Mouse (Mus musculus): ENCODE measurements around the gene Nkd1. TPM values are rescaled to one million over a fixed set of nuclear protein-coding genes. Genes with fewer than 3 reads are reported as not detected.
A peak's percentile ranks its signal among the peaks of the same experiment; 100 is the strongest.

The Nkd1 gene
- polyA plus RNA-seq, 1 experiment from 2014 or later, result 66.4 TPM

DNA sequence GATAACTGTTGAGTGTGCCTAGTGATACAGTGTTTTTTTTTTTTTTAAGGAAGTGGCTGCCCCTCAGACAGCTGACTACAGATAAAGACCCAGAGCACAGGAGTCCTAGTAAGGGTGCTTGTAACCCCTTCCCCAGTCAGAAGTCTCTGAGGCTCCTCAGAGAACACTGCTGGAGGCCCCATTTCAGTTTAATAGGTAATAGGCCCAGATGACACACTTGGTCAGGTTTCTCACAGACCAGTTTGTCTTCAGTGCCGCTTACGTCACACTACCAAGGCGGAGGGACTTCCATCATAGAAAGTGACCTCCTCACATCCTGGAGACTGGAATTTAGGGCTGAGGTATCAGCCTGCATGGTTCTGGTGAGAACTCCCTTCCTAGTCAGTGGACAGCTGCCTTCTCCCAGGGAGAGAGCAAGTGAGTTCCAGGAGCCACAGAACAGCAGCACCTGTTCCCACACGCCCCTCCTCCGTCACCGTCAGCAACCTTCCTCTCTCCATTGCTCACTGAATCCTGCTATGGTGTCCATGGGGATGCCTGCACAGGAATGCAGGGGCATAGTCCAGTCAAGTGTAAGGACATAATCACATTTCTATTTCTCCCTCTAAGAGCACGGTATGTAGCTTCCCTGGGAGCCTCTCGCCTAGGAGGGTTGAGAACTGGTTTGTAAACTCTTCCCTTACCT, 67.2 kb downstream of the Nkd1 start:
- Histone ChIP-seq H3K4me3 (replicated peaks; ENCODE audit: low read depth, low read length) (no peak overlapping the region), H3K27me3 (ENCODE audit: control insufficient read depth, insufficient read depth, low read length) (no peaks in the 10 kb centered on the region), H3K36me3 (ENCODE audit: control insufficient read depth, insufficient read depth, low read length) (peaks cover 45% of the 10 kb centered on the region), H3K9me3 (ENCODE audit: control insufficient read depth, low read length) (no peaks in the 10 kb centered on the region), H3K9ac (replicated peaks; ENCODE audit: low read length) (no peak overlapping the region), H3K4me2 (ENCODE audit: low read length) (no peak overlapping the region), H3K4me1 (ENCODE audit: control insufficient read depth, insufficient read depth, low read length) (no peaks in the 10 kb centered on the region), H3K27ac (replicated peaks; ENCODE audit: low read depth, low read length) (no peak overlapping the region)
- 91% methylated on average over 8 of the region's 8 CpGs for WGBS
- ATAC-seq (ENCODE audit: low FRiP score, low TSS enrichment) (no peak), DNase-seq (no peak)

DNA sequence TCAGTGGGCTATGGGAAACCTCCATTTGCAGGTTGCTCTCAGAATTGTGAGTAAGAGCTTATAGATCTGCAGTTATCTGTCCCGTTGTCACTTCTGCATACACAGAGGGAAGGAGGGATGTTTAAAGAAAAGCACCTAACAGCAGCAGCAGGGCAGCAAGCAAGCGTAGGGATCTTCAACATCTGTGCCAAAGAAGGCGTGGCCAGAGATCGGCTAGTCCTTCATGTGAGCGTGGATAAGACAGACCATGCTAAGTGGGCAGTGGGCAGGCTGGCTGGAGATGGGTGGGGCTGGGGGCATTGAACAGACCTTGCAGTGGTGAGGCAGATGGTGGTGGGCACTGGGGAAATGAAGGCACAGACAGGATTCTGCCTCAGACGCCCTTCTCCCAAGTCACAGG, 69.1 kb downstream of the Nkd1 start:
- no peak for DNase-seq
- H3K27me3 ChIP-seq (ENCODE audit: control insufficient read depth, insufficient read depth, low read length), result no peaks in the 10 kb centered on the region
- WGBS, result 78% methylated on average over 6 of the region's 6 CpGs
- H3K27ac ChIP-seq (replicated peaks; ENCODE audit: low read depth, low read length), result no peak overlapping the region
- no peak overlapping the region for H3K4me2 ChIP-seq (ENCODE audit: low read length)
- H3K4me3 ChIP-seq (replicated peaks; ENCODE audit: low read depth, low read length), result no peak overlapping the region
- no peak for ATAC-seq (ENCODE audit: low FRiP score, low TSS enrichment)
- H3K36me3 ChIP-seq (ENCODE audit: control insufficient read depth, insufficient read depth, low read length), result peaks cover 42% of the 10 kb centered on the region
- no peaks in the 10 kb centered on the region for H3K4me1 ChIP-seq (ENCODE audit: control insufficient read depth, insufficient read depth, low read length)
- no peak overlapping the region for H3K9ac ChIP-seq (replicated peaks; ENCODE audit: low read length)
- no peaks in the 10 kb centered on the region for H3K9me3 ChIP-seq (ENCODE audit: control insufficient read depth, low read length)

DNA sequence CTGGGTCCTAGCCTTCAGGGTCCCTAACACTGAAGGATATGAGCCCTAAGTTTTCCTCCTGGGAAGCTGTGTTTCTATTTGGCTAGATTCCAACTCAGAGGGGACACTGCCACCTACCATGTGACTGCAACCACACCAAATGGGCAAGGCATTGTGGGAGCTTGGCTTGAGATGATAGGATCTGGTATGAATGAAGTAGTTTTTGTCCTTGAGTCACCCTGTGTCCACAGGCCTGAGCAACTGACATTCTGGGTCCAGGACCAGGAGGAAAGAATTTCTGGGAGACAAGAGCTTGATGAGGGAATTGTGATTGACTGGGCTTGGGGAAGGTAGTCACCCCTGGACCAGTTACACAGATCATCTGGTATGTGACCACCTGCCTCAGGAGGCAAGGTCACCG, 72.8 kb downstream of the Nkd1 start:
- Histone ChIP-seq H3K36me3 (ENCODE audit: control insufficient read depth, insufficient read depth, low read length) (peaks cover 31% of the 10 kb centered on the region), H3K9me3 (ENCODE audit: control insufficient read depth, low read length) (no peaks in the 10 kb centered on the region)
- no peak for ATAC-seq (ENCODE audit: low FRiP score, low TSS enrichment)

DNA sequence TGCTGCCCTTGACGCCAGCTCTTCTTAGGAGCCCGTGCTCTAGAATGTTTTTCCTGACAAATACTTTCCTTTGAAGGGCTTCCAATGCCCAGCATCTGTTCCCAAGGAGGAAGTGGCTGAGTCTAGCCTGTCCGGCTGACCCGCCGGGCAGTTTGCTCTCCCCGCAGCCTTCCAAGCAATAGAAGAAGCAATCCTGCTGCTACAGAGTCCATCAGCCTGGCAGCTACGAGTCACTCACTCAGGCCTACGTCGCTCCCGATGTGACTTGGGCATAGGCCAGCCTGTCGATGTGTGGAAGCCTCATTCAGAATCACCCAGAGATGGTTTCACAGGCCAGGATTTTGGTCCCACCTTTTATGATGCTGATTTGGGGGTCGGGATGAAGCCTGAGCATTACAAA, 74.9 kb downstream of the Nkd1 start:
- no peak overlapping the region for H3K4me3 ChIP-seq (replicated peaks; ENCODE audit: low read depth, low read length)
- H3K4me1 ChIP-seq (ENCODE audit: control insufficient read depth, insufficient read depth, low read length), result no peaks in the 10 kb centered on the region
- no peaks in the 10 kb centered on the region for H3K9me3 ChIP-seq (ENCODE audit: control insufficient read depth, low read length)
- ATAC-seq (ENCODE audit: low FRiP score, low TSS enrichment) (no peak), DNase-seq (no peak)
- H3K27me3 ChIP-seq (ENCODE audit: control insufficient read depth, insufficient read depth, low read length), result no peaks in the 10 kb centered on the region
- no peak overlapping the region for H3K9ac ChIP-seq (replicated peaks; ENCODE audit: low read length)
- no peak overlapping the region for H3K27ac ChIP-seq (replicated peaks; ENCODE audit: low read depth, low read length)
- no peak overlapping the region for H3K4me2 ChIP-seq (ENCODE audit: low read length)
- 82% methylated on average over 12 of the region's 12 CpGs for WGBS
- peaks cover 14% of the 10 kb centered on the region for H3K36me3 ChIP-seq (ENCODE audit: control insufficient read depth, insufficient read depth, low read length)

More for the DNA sequence above, 72.8 kb downstream of the Nkd1 start:
- Histone ChIP-seq H3K4me2 (ENCODE audit: low read length) (no peak overlapping the region), H3K27ac (replicated peaks; ENCODE audit: low read depth, low read length) (no peak overlapping the region), H3K9ac (replicated peaks; ENCODE audit: low read length) (no peak overlapping the region), H3K4me3 (replicated peaks; ENCODE audit: low read depth, low read length) (no peak overlapping the region), H3K27me3 (ENCODE audit: control insufficient read depth, insufficient read depth, low read length) (no peaks in the 10 kb centered on the region), H3K4me1 (ENCODE audit: control insufficient read depth, insufficient read depth, low read length) (no peaks in the 10 kb centered on the region)
- no peak for DNase-seq
- 97% methylated on average over 1 of the region's 1 CpGs for whole genome bisulfite sequencing

DNA sequence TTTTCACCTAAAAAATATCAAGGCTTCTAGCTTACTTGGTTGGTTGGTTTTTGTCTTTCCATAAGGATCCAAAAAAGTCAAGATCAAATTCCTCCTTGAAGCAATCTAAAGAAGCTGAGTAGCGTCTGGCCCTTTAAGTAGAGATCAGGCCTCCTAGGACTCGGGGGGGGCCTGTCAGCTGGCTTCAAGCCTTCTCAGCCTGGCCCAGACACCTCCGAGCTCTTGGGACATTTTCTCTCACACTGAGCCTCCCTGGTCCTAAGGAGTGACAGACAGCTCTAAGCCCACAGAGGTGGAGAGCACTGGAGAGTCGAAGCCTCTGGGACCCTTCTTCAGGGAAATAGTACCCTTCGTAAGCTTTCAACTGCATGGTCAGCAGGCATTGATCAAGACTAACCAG, 77.4 kb downstream of the Nkd1 start:
- Histone ChIP-seq H3K9ac (replicated peaks; ENCODE audit: low read length) (no peak overlapping the region), H3K4me2 (ENCODE audit: low read length) (no peak overlapping the region), H3K27ac (replicated peaks; ENCODE audit: low read depth, low read length) (no peak overlapping the region), H3K27me3 (ENCODE audit: control insufficient read depth, insufficient read depth, low read length) (no peaks in the 10 kb centered on the region), H3K36me3 (ENCODE audit: control insufficient read depth, insufficient read depth, low read length) (no peaks in the 10 kb centered on the region), H3K9me3 (ENCODE audit: control insufficient read depth, low read length) (peaks cover 4% of the 10 kb centered on the region; the same call in 1 of the 2 replicates), H3K4me1 (ENCODE audit: control insufficient read depth, insufficient read depth, low read length) (no peaks in the 10 kb centered on the region), H3K4me3 (replicated peaks; ENCODE audit: low read depth, low read length) (no peak overlapping the region)
- WGBS, result 66% methylated on average over 5 of the region's 5 CpGs
- DNase-seq, result no peak
- no peak for ATAC-seq (ENCODE audit: low FRiP score, low TSS enrichment)

DNA sequence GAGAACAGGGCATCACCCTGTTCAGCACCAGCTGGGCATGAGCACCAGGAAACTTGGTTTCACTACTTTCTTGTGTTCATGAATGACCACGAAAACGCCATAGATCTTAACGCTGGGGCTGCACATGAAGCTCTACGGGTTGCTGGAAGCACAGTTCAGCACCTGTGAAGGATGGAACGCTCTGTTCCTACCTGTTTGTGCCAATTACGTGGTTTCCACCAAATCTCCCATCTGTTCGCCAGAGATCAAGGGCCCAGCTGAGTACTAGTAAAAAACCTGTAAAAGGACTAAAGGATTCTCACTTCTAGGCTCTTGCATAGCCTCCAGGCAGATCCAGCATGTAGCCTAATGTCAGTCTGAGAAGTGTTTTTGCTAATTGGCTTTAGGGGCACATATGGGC, 78.3 kb downstream of the Nkd1 start:
- DNase-seq (no peak), ATAC-seq (ENCODE audit: low FRiP score, low TSS enrichment) (no peak)
- H3K9me3 ChIP-seq (ENCODE audit: control insufficient read depth, low read length), result peaks cover 4% of the 10 kb centered on the region; the same call in 1 of the 2 replicates
- H3K4me3 ChIP-seq (replicated peaks; ENCODE audit: low read depth, low read length), result no peak overlapping the region
- H3K36me3 ChIP-seq (ENCODE audit: control insufficient read depth, insufficient read depth, low read length), result no peaks in the 10 kb centered on the region
- H3K9ac ChIP-seq (replicated peaks; ENCODE audit: low read length), result no peak overlapping the region
- H3K27me3 ChIP-seq (ENCODE audit: control insufficient read depth, insufficient read depth, low read length), result no peaks in the 10 kb centered on the region
- peaks cover 8% of the 10 kb centered on the region for H3K4me1 ChIP-seq (ENCODE audit: control insufficient read depth, insufficient read depth, low read length)
- WGBS, result 92% methylated on average over 7 of the region's 7 CpGs
- H3K4me2 ChIP-seq (ENCODE audit: low read length), result no peak overlapping the region
- no peak overlapping the region for H3K27ac ChIP-seq (replicated peaks; ENCODE audit: low read depth, low read length)

DNA sequence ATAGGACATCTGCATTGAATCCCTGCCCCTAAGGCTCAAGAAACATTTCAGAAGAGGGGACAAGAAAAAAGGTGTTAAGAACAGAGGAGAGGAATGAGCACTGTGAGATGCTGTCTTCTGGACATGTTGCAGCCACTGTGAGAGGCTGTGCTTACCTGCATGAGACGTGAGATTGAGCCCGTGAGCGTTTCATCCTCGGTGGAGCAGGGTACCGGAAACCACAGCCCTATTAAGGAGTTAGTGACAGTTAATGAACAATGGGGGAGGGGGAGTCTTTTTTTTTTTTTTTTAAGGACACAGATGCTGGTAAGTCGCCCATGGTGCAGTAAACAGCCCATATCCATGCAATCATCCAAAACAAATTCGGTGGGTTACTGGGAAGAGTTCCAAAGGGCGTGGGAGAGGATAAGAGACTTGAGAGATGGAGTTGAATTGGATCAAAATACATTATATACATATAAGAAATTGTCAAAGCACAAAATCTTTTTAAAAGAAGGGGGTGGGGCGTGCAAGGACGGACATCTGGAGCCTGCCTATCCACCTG, 82.4 kb downstream of the Nkd1 start:
- ATAC-seq (ENCODE audit: low FRiP score, low TSS enrichment) (peak; percentile 21; the same call in 1 of the 2 replicates), DNase-seq (peak; percentile 48)
- Histone ChIP-seq H3K9ac (replicated peaks; ENCODE audit: low read length) (peak overlapping the region; percentile 23; the same call in 1 of the 2 replicates), H3K27me3 (ENCODE audit: control insufficient read depth, insufficient read depth, low read length) (no peaks in the 10 kb centered on the region), H3K9me3 (ENCODE audit: control insufficient read depth, low read length) (peaks cover 4% of the 10 kb centered on the region; the same call in 1 of the 2 replicates), H3K4me2 (ENCODE audit: low read length) (peak overlapping the region; percentile 61), H3K36me3 (ENCODE audit: control insufficient read depth, insufficient read depth, low read length) (no peaks in the 10 kb centered on the region), H3K4me3 (replicated peaks; ENCODE audit: low read depth, low read length) (peak overlapping the region; percentile 34), H3K27ac (replicated peaks; ENCODE audit: low read depth, low read length) (peak overlapping the region; percentile 55), H3K4me1 (ENCODE audit: control insufficient read depth, insufficient read depth, low read length) (peaks cover 17% of the 10 kb centered on the region)
- WGBS, result 1% methylated on average over 10 of the region's 10 CpGs

DNA sequence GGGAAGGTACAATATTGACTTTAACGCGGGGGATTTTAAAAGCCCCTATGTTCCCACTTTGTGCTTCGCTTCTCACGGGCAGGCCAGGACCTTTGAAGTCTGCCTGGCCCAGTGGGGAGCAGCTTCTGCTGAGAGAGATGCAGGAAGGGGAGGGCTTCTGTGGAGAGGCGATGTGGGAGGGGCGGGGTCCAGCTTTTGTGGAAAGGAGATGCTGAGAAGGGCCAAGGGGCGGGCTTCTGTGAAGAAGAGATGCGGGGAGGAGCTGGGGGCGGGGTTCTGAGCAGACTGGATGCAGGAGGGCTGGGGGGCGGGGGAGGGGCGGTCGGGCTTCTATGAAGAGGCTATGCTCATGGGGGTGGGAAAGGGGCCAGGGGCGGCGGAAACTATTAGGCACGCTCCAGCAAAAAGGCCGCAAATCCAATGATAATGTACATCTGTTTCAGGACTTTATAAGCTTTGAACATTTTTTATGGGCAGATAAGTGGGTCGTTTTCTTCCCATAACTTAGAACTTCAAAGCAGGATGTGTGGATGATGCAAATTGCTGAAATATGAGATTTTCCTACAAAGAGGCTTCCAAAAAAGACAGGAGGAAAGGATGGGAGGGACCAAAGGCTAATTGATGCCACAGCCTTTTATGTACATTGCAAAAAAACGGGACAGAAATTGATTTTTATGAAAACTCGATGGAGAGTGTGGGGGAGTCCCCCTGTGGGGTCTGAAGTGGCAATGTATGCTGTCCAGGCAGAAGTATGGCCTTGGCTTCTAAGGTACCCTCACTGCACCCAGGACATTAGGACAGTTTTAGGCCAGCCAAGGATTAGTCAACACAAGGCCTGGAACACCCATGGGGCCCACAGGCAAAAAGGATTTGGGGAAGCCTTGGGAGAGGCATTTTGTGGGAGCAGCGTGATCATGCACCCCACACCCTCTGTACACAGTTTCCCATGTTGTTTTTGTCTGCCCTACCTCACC, 83.2 kb downstream of the Nkd1 start:
- H3K4me1 ChIP-seq (ENCODE audit: control insufficient read depth, insufficient read depth, low read length), result peaks cover 17% of the 10 kb centered on the region
- DNase-seq (peak; percentile 92), ATAC-seq (ENCODE audit: low FRiP score, low TSS enrichment) (peak; percentile 92)
- peak overlapping the region; percentile 34 for H3K4me3 ChIP-seq (replicated peaks; ENCODE audit: low read depth, low read length)
- no peaks in the 10 kb centered on the region for H3K36me3 ChIP-seq (ENCODE audit: control insufficient read depth, insufficient read depth, low read length)
- H3K27me3 ChIP-seq (ENCODE audit: control insufficient read depth, insufficient read depth, low read length), result no peaks in the 10 kb centered on the region
- H3K9me3 ChIP-seq (ENCODE audit: control insufficient read depth, low read length), result peaks cover 4% of the 10 kb centered on the region; the same call in 1 of the 2 replicates
- WGBS, result 3% methylated on average over 20 of the region's 20 CpGs
- H3K4me2 ChIP-seq (ENCODE audit: low read length), result peak overlapping the region; percentile 61
- peak overlapping the region; percentile 23; the same call in 1 of the 2 replicates for H3K9ac ChIP-seq (replicated peaks; ENCODE audit: low read length)
- H3K27ac ChIP-seq (replicated peaks; ENCODE audit: low read depth, low read length), result peak overlapping the region; percentile 55
